Mouse (Mus musculus) E14TG2a.4 (cell line): ENCODE measurements around the gene Atp5g1.

Experiments
- CTCF ChIP-seq: conservative IDR thresholded peaks from 2 replicates; pipeline ENCODE4 v1.5.1; 2014; ENCODE audit warnings: low read length
- NANOG ChIP-seq: IDR thresholded peaks from 2 replicates; pipeline ENCODE4 v1.6.1; 2014; ENCODE audit warnings: borderline replicate concordance, low read length, mixed read lengths
- POU5F1 ChIP-seq: IDR thresholded peaks from 2 replicates; pipeline ENCODE4 v1.6.1; 2014; ENCODE audit warnings: low read length, borderline replicate concordance

- TF ChIP-seq CTCF (no peak), NANOG (no peak), POU5F1 (no peak)
Measured at GRCm38 (mm10) chr11:96049939-96050338, 25.5 kb downstream of the Atp5g1 start.
